Mouse (Mus musculus): ENCODE measurements at regions not wholly inside any gene's neighbourhood (a gene's known extent, or its start where the extent isn't known, plus 50 kb on each side); places are given as distances from the start of the nearest gene placed in this dataset.

DNA sequence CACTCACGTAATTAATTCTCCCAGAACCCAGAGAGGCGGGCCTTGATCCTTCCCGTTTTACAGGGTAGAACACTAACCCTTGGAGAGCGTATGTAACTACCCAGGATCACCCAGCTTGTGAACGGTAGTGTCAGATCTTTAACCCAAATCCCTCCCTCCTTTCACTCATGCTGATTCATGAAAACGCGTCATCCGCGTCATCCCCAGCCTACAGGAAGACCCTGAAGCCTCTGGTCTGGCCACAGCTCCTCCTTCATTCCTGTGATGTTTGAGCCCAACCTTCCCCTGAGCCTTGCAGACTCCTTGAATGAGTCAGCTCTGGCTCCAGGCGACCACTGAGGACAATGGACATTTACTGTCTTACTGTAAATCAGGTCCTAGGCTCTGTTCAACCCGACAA is 49.8 kb upstream of the Tle3 start:
- TF ChIP-seq GATA1 (IDR thresholded peaks at IDR 0.05; ENCODE audit: borderline replicate concordance, low read length): no peak
- no peak for TF ChIP-seq CTCF (IDR thresholded peaks at IDR 0.05; ENCODE audit: low read depth, low read length)
- no peak for TF ChIP-seq POLR2AphosphoS5 (IDR thresholded peaks at IDR 0.05; ENCODE audit: insufficient replicate concordance, low read depth, low read length)
- no peak for TF ChIP-seq TAL1 (conservative IDR thresholded peaks at IDR 0.05; ENCODE audit: low read depth, low read length)
